ENCODE assay signal across 17 mouse cellular contexts in genomic region chr2:165896171-165896570, GRCm38 (mm10). TPM values are rescaled to one million over a fixed set of nuclear protein-coding genes. Genes with fewer than 3 reads are reported as not detected.
DNase-seq lines count a peak whose midpoint lies in the region; ATAC-seq and TF ChIP-seq lines count a peak whose summit lies in the region.
"Had no signal": no experiment of that assay in that cellular context is flagged by ENCODE, and none has a peak within 500 bp of the region (broad histone marks: within the 10 kb centered on the region; RNA-seq: fewer than 3 reads in every experiment).

No protein-coding gene starts in this region.

- no peak for TF ChIP-seq CTCF in liver, postnatal 0 days (IDR thresholded peaks at IDR 0.05; ENCODE audit: low read depth)
- no peak for TF ChIP-seq CTCF in intestine, postnatal 0 days (IDR thresholded peaks at IDR 0.05; ENCODE audit: low read depth)

- no peak for ATAC-seq in hindbrain, embryonic 14.5 days (ENCODE audit: low FRiP score)
- ATAC-seq in embryonic facial prominence, embryonic 13.5 days (ENCODE audit: insufficient number of reproducible peaks, insufficient read depth, low FRiP score, low TSS enrichment, low read depth) = no peak
- ATAC-seq in liver, postnatal 0 days = no peak
- no peak for ATAC-seq in intestine, postnatal 0 days

- peaks cover 71% of the 10 kb centered on the region for H3K4me1 ChIP-seq in hindbrain, embryonic 10.5 days (replicated peaks)
- H3K4me1 ChIP-seq in hindbrain, embryonic 14.5 days (replicated peaks; ENCODE audit: control insufficient read depth, insufficient read depth, low read length) = peaks cover 12% of the 10 kb centered on the region
- H3K4me1 ChIP-seq in ES-E14 (ENCODE audit: control insufficient read depth in 2 of 2, insufficient read depth in 2 of 2, low read length in 2 of 2, poor library complexity in 1 of 2) = peaks cover 2 to 17% of the 10 kb centered on the region in 2 experiments; a peak in 3 of 4 replicates
- peaks cover 41% of the 10 kb centered on the region for H3K4me1 ChIP-seq in embryonic facial prominence, embryonic 13.5 days
- H3K4me1 ChIP-seq in liver, postnatal 0 days (ENCODE audit: insufficient read depth) = peaks cover 33% of the 10 kb centered on the region
- H3K4me1 ChIP-seq in intestine, postnatal 0 days (replicated peaks; ENCODE audit: control insufficient read depth, insufficient read depth, low read length) = no peaks in the 10 kb centered on the region; the same call in 1 of the 2 replicates

- no peaks in the 10 kb centered on the region for H3K36me3 ChIP-seq in hindbrain, embryonic 10.5 days
- no peaks in the 10 kb centered on the region for H3K36me3 ChIP-seq in hindbrain, embryonic 14.5 days (replicated peaks; ENCODE audit: control insufficient read depth, insufficient read depth)
- no peaks in the 10 kb centered on the region for H3K36me3 ChIP-seq in ES-E14 (ENCODE audit: control insufficient read depth, insufficient read depth, low read length, poor library complexity, severe bottlenecking)
- no peaks in the 10 kb centered on the region for H3K36me3 ChIP-seq in embryonic facial prominence, embryonic 13.5 days
- H3K36me3 ChIP-seq in liver, postnatal 0 days (replicated peaks; ENCODE audit: insufficient read depth, low read length) = no peaks in the 10 kb centered on the region
- no peaks in the 10 kb centered on the region for H3K36me3 ChIP-seq in intestine, postnatal 0 days (ENCODE audit: control insufficient read depth, insufficient read depth)
- H3K36me3 ChIP-seq: G1E; heart, embryonic 15.5 days had no signal

- 74% methylated on average over 13 of the region's 13 CpGs for WGBS in hindbrain, embryonic 10.5 days
- WGBS in hindbrain, embryonic 14.5 days = 70% methylated on average over 13 of the region's 13 CpGs
- WGBS in embryonic facial prominence, embryonic 13.5 days = 75% methylated on average over 13 of the region's 13 CpGs
- WGBS in liver, postnatal 0 days (ENCODE audit: insufficient replicate concordance) = 76% methylated on average over 13 of the region's 13 CpGs
- WGBS in intestine, postnatal 0 days = 84% methylated on average over 13 of the region's 13 CpGs

- H3K9ac ChIP-seq in hindbrain, embryonic 14.5 days = no peak overlapping the region
- peak overlapping the region; percentile 23; the same call in 1 of the 2 replicates for H3K9ac ChIP-seq in ES-E14 (ENCODE audit: insufficient read depth, low read depth, low read length, poor library complexity, severe bottlenecking)
- H3K9ac ChIP-seq in embryonic facial prominence, embryonic 13.5 days = 0 out of 2 replicates have a peak overlapping the region, but pooled peaks have one; percentile 36
- H3K9ac ChIP-seq in liver, postnatal 0 days (replicated peaks) = no peak overlapping the region; the same call in 1 of the 2 replicates
- H3K9ac ChIP-seq in intestine, postnatal 0 days (ENCODE audit: low read depth, low read length) = no peak overlapping the region
- H3K9ac ChIP-seq: heart, embryonic 15.5 days had no signal

- peak overlapping the region; percentile 72 for H3K27ac ChIP-seq in hindbrain, embryonic 10.5 days
- H3K27ac ChIP-seq in hindbrain, embryonic 14.5 days = no peak overlapping the region
- H3K27ac ChIP-seq in ES-E14 (ENCODE audit: insufficient read depth, low read depth, low read length, poor library complexity, severe bottlenecking) = no peak overlapping the region
- no peak overlapping the region for H3K27ac ChIP-seq in embryonic facial prominence, embryonic 13.5 days
- H3K27ac ChIP-seq in liver, postnatal 0 days (ENCODE audit: low read depth) = 0 out of 2 replicates have a peak overlapping the region, but pooled peaks have one; percentile 2
- H3K27ac ChIP-seq in intestine, postnatal 0 days (ENCODE audit: low read depth, low read length) = no peak overlapping the region
- H3K27ac ChIP-seq: gastrocnemius, adult 2 months; heart, embryonic 15.5 days had no signal

- DNase-seq in hindbrain, embryonic 10.5 days (ENCODE audit: low spot score) = no peak
- DNase-seq in hindbrain, embryonic 14.5 days (ENCODE audit: low spot score) = no peak
- DNase-seq in ES-E14 (ENCODE audit: low read depth, low spot score) = no peak
- DNase-seq in liver, postnatal 0 days = no peak
- no peak for DNase-seq in retina, postnatal 1 day
- DNase-seq: adrenal gland, postnatal 14 days; gastrocnemius, adult 2 months; heart, postnatal 4 days; kidney, adult 8-10 months; kidney, postnatal 25 days; left cerebral cortex, postnatal 4 days; lung, postnatal 14 days; right cerebral cortex, postnatal 4 days had no signal

- in situ Hi-C loops in ES-E14 (cut with MboI; ENCODE audit: low sequenced_read_pairs in 2 of 2, unreplicated experiment in 2 of 2) = loop anchor here in 1 of 2 experiments (5.0 kb wide), 1 partner anchor 64 kb away; no protein-coding TSS in a partner anchor

- H3K27me3 ChIP-seq in hindbrain, embryonic 10.5 days (ENCODE audit: insufficient read depth, poor library complexity, severe bottlenecking) = no peaks in the 10 kb centered on the region
- no peaks in the 10 kb centered on the region for H3K27me3 ChIP-seq in hindbrain, embryonic 14.5 days (ENCODE audit: control insufficient read depth, insufficient read depth, low read length)
- no peaks in the 10 kb centered on the region for H3K27me3 ChIP-seq in embryonic facial prominence, embryonic 13.5 days
- H3K27me3 ChIP-seq in liver, postnatal 0 days (ENCODE audit: insufficient read depth, low read length) = no peaks in the 10 kb centered on the region
- no peaks in the 10 kb centered on the region for H3K27me3 ChIP-seq in intestine, postnatal 0 days (replicated peaks; ENCODE audit: control insufficient read depth, insufficient read depth, low read length)
- H3K27me3 ChIP-seq: heart, embryonic 15.5 days had no signal

- H3K4me3 ChIP-seq in hindbrain, embryonic 10.5 days = no peak overlapping the region
- H3K4me3 ChIP-seq in hindbrain, embryonic 14.5 days (replicated peaks; ENCODE audit: low read length) = no peak overlapping the region
- H3K4me3 ChIP-seq in ES-E14 (ENCODE audit: insufficient read depth in 1 of 2, low read depth in 1 of 2, low read length in 2 of 2, poor library complexity in 1 of 2, severe bottlenecking in 1 of 2) = peak overlapping the region; percentile 1 to 36; a peak in 1 of 4 replicates
- no peak overlapping the region for H3K4me3 ChIP-seq in embryonic facial prominence, embryonic 13.5 days
- no peak overlapping the region for H3K4me3 ChIP-seq in liver, postnatal 0 days (ENCODE audit: low read depth, low read length)
- H3K4me3 ChIP-seq in intestine, postnatal 0 days (ENCODE audit: low read depth, low read length) = no peak overlapping the region
- H3K4me3 ChIP-seq: gastrocnemius, adult 2 months; heart, embryonic 15.5 days had no signal

- H3K9me3 ChIP-seq in hindbrain, embryonic 10.5 days = no peaks in the 10 kb centered on the region
- no peaks in the 10 kb centered on the region for H3K9me3 ChIP-seq in hindbrain, embryonic 14.5 days (ENCODE audit: control insufficient read depth, low read length)
- no peaks in the 10 kb centered on the region for H3K9me3 ChIP-seq in ES-E14 (ENCODE audit: control insufficient read depth, insufficient read depth, low read depth, low read length)
- H3K9me3 ChIP-seq in embryonic facial prominence, embryonic 13.5 days = no peaks in the 10 kb centered on the region
- H3K9me3 ChIP-seq in liver, postnatal 0 days (ENCODE audit: low read length) = no peaks in the 10 kb centered on the region
- no peaks in the 10 kb centered on the region for H3K9me3 ChIP-seq in intestine, postnatal 0 days (ENCODE audit: control insufficient read depth)
- H3K9me3 ChIP-seq: G1E; heart, embryonic 15.5 days had no signal

- TF ChIP-seq EP300 in liver, postnatal 0 days (IDR thresholded peaks at IDR 0.05; ENCODE audit: low read depth) = no peak

- H3K4me2 ChIP-seq in hindbrain, embryonic 14.5 days (replicated peaks) = no peak overlapping the region
- H3K4me2 ChIP-seq in embryonic facial prominence, embryonic 13.5 days = no peak overlapping the region
- peak overlapping the region; percentile 26; the same call in 1 of the 2 replicates for H3K4me2 ChIP-seq in liver, postnatal 0 days (ENCODE audit: low read depth, low read length)
- no peak overlapping the region for H3K4me2 ChIP-seq in intestine, postnatal 0 days (replicated peaks; ENCODE audit: low read depth)
- H3K4me2 ChIP-seq: heart, embryonic 15.5 days had no signal

TF ChIP-seq in ES-E14, 5 proteins besides CTCF, POLR2A, EP300 and RAD21:
- TF ChIP-seq MAFK (IDR thresholded peaks at IDR 0.05; ENCODE audit: insufficient read depth, low read depth, low read length) (no peak), ZNF384 (IDR thresholded peaks at IDR 0.05; ENCODE audit: low read depth, low read length) (no peak), HCFC1 (IDR thresholded peaks at IDR 0.05; ENCODE audit: borderline replicate concordance, insufficient read depth, low read length) (no peak), ZC3H11A (IDR thresholded peaks at IDR 0.05; ENCODE audit: borderline replicate concordance, low read depth, low read length) (no peak), CHD2 (IDR thresholded peaks at IDR 0.05; ENCODE audit: low read depth, low read length) (no peak)
TF ChIP-seq in ES-E14: peak in this region for 0.

RNA-seq across cellular contexts. Expression of gene Zmynd8, which starts 2.6 kb away (rescaled TPM):
- polyA plus RNA-seq in hindbrain, embryonic 10.5 days (2016; fragmentation: Nextera tagmentation; extraction: Ambion mirVana) = 60.0 and 65.2 TPM in 2 replicates
- 55.4 and 63.4 TPM in 2 replicates for polyA plus RNA-seq in hindbrain, embryonic 14.5 days (2014; fragmentation: Nextera tagmentation; extraction: Ambion mirVana)
- 49.7 and 60.5 TPM in 2 replicates for total RNA-seq in ES-E14 (2012; rRNA removed)
- 61.4 and 62.3 TPM in 2 replicates for polyA plus RNA-seq in embryonic facial prominence, embryonic 13.5 days (2015; fragmentation: Nextera tagmentation; extraction: Ambion mirVana)
- 16.9 and 21.9 TPM in 2 replicates for polyA plus RNA-seq in liver, postnatal 0 days (2015; fragmentation: Nextera tagmentation; extraction: Ambion mirVana)
- polyA plus RNA-seq in intestine, postnatal 0 days (2015; fragmentation: Nextera tagmentation; extraction: Ambion mirVana) = 43.5 and 57.7 TPM in 2 replicates

Comparison
In these comparisons a context has a peak if more than half of its experiments do, and no peak if none do; other contexts are left out.
1. H3K27ac ChIP-seq: peak in hindbrain, embryonic 10.5 days (single experiment) and liver, postnatal 0 days (single experiment); none in hindbrain, embryonic 14.5 days (single experiment), ES-E14 (single experiment), embryonic facial prominence, embryonic 13.5 days (single experiment) and intestine, postnatal 0 days (single experiment).
2. H3K4me3 ChIP-seq: peak in ES-E14 (2 of 2); none in hindbrain, embryonic 10.5 days (single experiment), hindbrain, embryonic 14.5 days (single experiment), embryonic facial prominence, embryonic 13.5 days (single experiment), liver, postnatal 0 days (single experiment) and intestine, postnatal 0 days (single experiment).
3. H3K9ac ChIP-seq: peak in ES-E14 (single experiment) and embryonic facial prominence, embryonic 13.5 days (single experiment); none in hindbrain, embryonic 14.5 days (single experiment), liver, postnatal 0 days (single experiment) and intestine, postnatal 0 days (single experiment).